Mouse (Mus musculus): Measurements from ENCODE around the gene Abca8b. TPM values are rescaled to one million over a fixed set of nuclear protein-coding genes. Genes with fewer than 3 reads are reported as not detected.
"Not testable (repeated sequence)": the region's sequence is repeated elsewhere in the genome, so short reads cannot be mapped to it uniquely, and the experiment has no call there.

The Abca8b gene
- polyA plus RNA-seq, 1 experiment = 0.91 TPM

GRCm38 (mm10) chr11:109919480-109919879, 76.2 kb downstream of the Abca8b start:
- no peak overlapping the region for H3K27ac ChIP-seq (ENCODE audit: insufficient read depth, low read length)
- no peak for TF ChIP-seq CTCF (IDR thresholded peaks at IDR 0.05; ENCODE audit: borderline replicate concordance, insufficient read depth, low read length)
- no peak for TF ChIP-seq POLR2A (IDR thresholded peaks at IDR 0.05; ENCODE audit: low read depth, low read length)
- no peak overlapping the region for H3K4me3 ChIP-seq (ENCODE audit: insufficient read depth, low read length)
- no peaks in the 10 kb centered on the region for H3K4me1 ChIP-seq (ENCODE audit: control insufficient read depth, insufficient read depth, low read length)

GRCm38 (mm10) chr11:109916654-109917053, 79.0 kb downstream of the Abca8b start:
- no peak overlapping the region for H3K27ac ChIP-seq (ENCODE audit: insufficient read depth, low read length)
- H3K4me3 ChIP-seq (ENCODE audit: insufficient read depth, low read length) = no peak overlapping the region
- no peak for TF ChIP-seq CTCF (IDR thresholded peaks at IDR 0.05; ENCODE audit: borderline replicate concordance, insufficient read depth, low read length)
- no peak for TF ChIP-seq POLR2A (IDR thresholded peaks at IDR 0.05; ENCODE audit: low read depth, low read length)
- H3K4me1 ChIP-seq (ENCODE audit: control insufficient read depth, insufficient read depth, low read length) = no peaks in the 10 kb centered on the region

GRCm38 (mm10) chr11:109913156-109913555, 82.5 kb downstream of the Abca8b start:
- not testable (repeated sequence) for H3K4me3 ChIP-seq (ENCODE audit: insufficient read depth, low read length); H3K4me1 ChIP-seq (ENCODE audit: control insufficient read depth, insufficient read depth, low read length); H3K27ac ChIP-seq (ENCODE audit: insufficient read depth, low read length)

- not testable (repeated sequence) for H3K4me1 ChIP-seq (ENCODE audit: control insufficient read depth, insufficient read depth, low read length); H3K4me3 ChIP-seq (ENCODE audit: insufficient read depth, low read length); H3K27ac ChIP-seq (ENCODE audit: insufficient read depth, low read length)
Measured at GRCm38 (mm10) chr11:109912118-109912517, 83.5 kb downstream of the Abca8b start.

- no peak overlapping the region for H3K27ac ChIP-seq (ENCODE audit: insufficient read depth, low read length)
- H3K4me1 ChIP-seq (ENCODE audit: control insufficient read depth, insufficient read depth, low read length) = no peaks in the 10 kb centered on the region
- no peak overlapping the region for H3K4me3 ChIP-seq (ENCODE audit: insufficient read depth, low read length)
- TF ChIP-seq POLR2A (IDR thresholded peaks at IDR 0.05; ENCODE audit: low read depth, low read length) = no peak
Measured at GRCm38 (mm10) chr11:109909801-109910200, 85.8 kb downstream of the Abca8b start.

- no peak for TF ChIP-seq POLR2A (IDR thresholded peaks at IDR 0.05; ENCODE audit: low read depth, low read length)
- no peak for TF ChIP-seq CTCF (IDR thresholded peaks at IDR 0.05; ENCODE audit: borderline replicate concordance, insufficient read depth, low read length)
- H3K4me1 ChIP-seq (ENCODE audit: control insufficient read depth, insufficient read depth, low read length) = no peaks in the 10 kb centered on the region
- no peak overlapping the region for H3K27ac ChIP-seq (ENCODE audit: insufficient read depth, low read length)
- H3K4me3 ChIP-seq (ENCODE audit: insufficient read depth, low read length) = no peak overlapping the region
Measured at GRCm38 (mm10) chr11:109908207-109909031, 87.2 kb downstream of the Abca8b start.

GRCm38 (mm10) chr11:109907508-109907907, 88.1 kb downstream of the Abca8b start:
- Histone ChIP-seq H3K4me3 (ENCODE audit: insufficient read depth, low read length) (no peak overlapping the region), H3K4me1 (ENCODE audit: control insufficient read depth, insufficient read depth, low read length) (peaks cover 3% of the 10 kb centered on the region; the same call in 1 of the 2 replicates), H3K27ac (ENCODE audit: insufficient read depth, low read length) (no peak overlapping the region)
- TF ChIP-seq CTCF (IDR thresholded peaks at IDR 0.05; ENCODE audit: borderline replicate concordance, insufficient read depth, low read length) (no peak), POLR2A (IDR thresholded peaks at IDR 0.05; ENCODE audit: low read depth, low read length) (no peak)

GRCm38 (mm10) chr11:109902616-109903598, 92.7 kb downstream of the Abca8b start:
- no peak overlapping the region for H3K4me3 ChIP-seq (ENCODE audit: insufficient read depth, low read length)
- peaks cover 3% of the 10 kb centered on the region; the same call in 1 of the 2 replicates for H3K4me1 ChIP-seq (ENCODE audit: control insufficient read depth, insufficient read depth, low read length)
- TF ChIP-seq POLR2A (IDR thresholded peaks at IDR 0.05; ENCODE audit: low read depth, low read length) = no peak
- TF ChIP-seq CTCF (IDR thresholded peaks at IDR 0.05; ENCODE audit: borderline replicate concordance, insufficient read depth, low read length) = no peak
- H3K27ac ChIP-seq (ENCODE audit: insufficient read depth, low read length) = no peak overlapping the region

- Histone ChIP-seq H3K27ac (ENCODE audit: insufficient read depth, low read length) (no peak overlapping the region), H3K4me1 (ENCODE audit: control insufficient read depth, insufficient read depth, low read length) (peaks cover 5% of the 10 kb centered on the region), H3K4me3 (ENCODE audit: insufficient read depth, low read length) (no peak overlapping the region)
- no peak for TF ChIP-seq CTCF (IDR thresholded peaks at IDR 0.05; ENCODE audit: borderline replicate concordance, insufficient read depth, low read length)
- no peak for TF ChIP-seq POLR2A (IDR thresholded peaks at IDR 0.05; ENCODE audit: low read depth, low read length)
Measured at GRCm38 (mm10) chr11:109900491-109901241, 95.0 kb downstream of the Abca8b start.
